In the genomic region with DNA sequence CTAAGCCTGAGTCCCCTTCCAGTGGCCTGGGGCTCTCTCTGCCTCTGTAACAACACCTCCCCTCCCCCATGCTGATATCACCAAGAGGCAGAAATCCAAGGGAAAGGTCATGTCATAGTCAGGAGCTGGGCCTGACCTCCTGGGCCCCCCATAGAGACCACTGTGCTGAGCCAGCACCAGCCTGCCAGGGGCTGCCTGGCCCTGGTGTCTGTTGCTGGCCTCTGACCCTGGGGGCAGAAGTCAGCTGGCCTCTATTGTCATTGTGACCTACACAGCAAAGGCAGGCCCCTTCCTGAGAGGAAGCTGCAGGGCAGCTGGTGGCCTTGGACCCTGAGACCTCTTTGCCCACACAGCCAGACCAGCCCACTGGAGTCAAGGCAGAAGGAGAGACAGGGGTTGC, we compare ENCODE assay signal across 18 mouse cellular contexts.
"Had no signal": no experiment of that assay in that cellular context is flagged by ENCODE, and none has a peak within 500 bp of the region (broad histone marks: within the 10 kb centered on the region; RNA-seq: fewer than 3 reads in every experiment).

No protein-coding gene starts in this region.

- H3K27ac ChIP-seq: midbrain, embryonic 13.5 days; neural tube, embryonic 13.5 days; neural tube, embryonic 15.5 days had no signal

- H3K9ac ChIP-seq: lung, embryonic 14.5 days; midbrain, embryonic 13.5 days; neural tube, embryonic 13.5 days; neural tube, embryonic 15.5 days had no signal

- DNase-seq: lung, adult 18-20 months; lung, embryonic 14.5 days; lung, postnatal 10 days; lung, postnatal 4 days; retina, postnatal 1 day; right cerebral cortex, adult 18-20 months; right cerebral cortex, postnatal 25 days; right cerebral cortex, postnatal 4 days; spleen, adult 18-20 months; thymus, adult 18-20 months; thymus, postnatal 14 days; thymus, postnatal 36 days had no signal

- ATAC-seq: midbrain, embryonic 13.5 days; midbrain, embryonic 16.5 days had no signal

- H3K9me3 ChIP-seq: midbrain, embryonic 13.5 days; neural tube, embryonic 15.5 days had no signal

- H3K36me3 ChIP-seq: midbrain, embryonic 13.5 days; neural tube, embryonic 13.5 days; neural tube, embryonic 15.5 days had no signal

- H3K4me3 ChIP-seq: midbrain, embryonic 13.5 days; myocyte; neural tube, embryonic 13.5 days; neural tube, embryonic 15.5 days had no signal

- H3K4me1 ChIP-seq: midbrain, embryonic 13.5 days; neural tube, embryonic 13.5 days; neural tube, embryonic 15.5 days had no signal

- H3K4me2 ChIP-seq: lung, embryonic 14.5 days; midbrain, embryonic 11.5 days; midbrain, embryonic 13.5 days; neural tube, embryonic 13.5 days; neural tube, embryonic 15.5 days had no signal
